Mouse (Mus musculus) Patski (cell line): ENCODE measurements at regions not wholly inside any gene's neighbourhood (a gene's known extent, or its start where the extent isn't known, plus 50 kb on each side); places are given as distances from the start of the nearest gene placed in this dataset.

Source experiments
- ATAC-seq: fragments of 100-300 bp; one replicate; pipeline ENCODE4 v1.8.0; 2021
- CTCF ChIA-PET: fragments of 350-600 bp; sonication (Branson Sonifier 250); formaldehyde crosslinking; loops from one replicate; lab custom pipeline; 2022; ENCODE audit warnings: inconsistent platforms; lab: Charles Lee
- POLR2A ChIA-PET: fragments of 350-600 bp; sonication (Branson Sonifier 250); formaldehyde crosslinking; loops from one replicate; lab custom pipeline; 2022; ENCODE audit warnings: antibody characterized with exemption, inconsistent platforms; lab: Charles Lee
- DNase-seq: peaks from one replicate; pipeline ENCODE4 v3.0.0-alpha.2; 2011; ENCODE audit warnings: low read depth, low spot score
- H3K27me3 ChIP-seq: fragments of 371-371 bp; one replicate; pipeline ENCODE4 v1.5.1; 2021
- CTCF ChIP-seq: fragments of 100-300 bp; IDR thresholded peaks from one replicate; pipeline ENCODE4 v1.5.1; 2021
- in situ Hi-C: fragments of 300-500 bp; cut with MboI; formaldehyde crosslinking; loops from 3 replicates; pipeline ENCODE4 v1.11.1; 2018; ENCODE audit warnings: low pct_unique_long_range_greater_than_20kb, mixed read lengths

- CTCF ChIA-PET = no interaction called here
- TF ChIP-seq CTCF = peak; percentile 44
- no peak for ATAC-seq
Observed at GRCm38 (mm10) chr6:121560852-121561251, 74.3 kb upstream of the A2m start.

GRCm38 (mm10) chr6:121560393-121560793 lies 74.8 kb upstream of the A2m start:
- POLR2A ChIA-PET = no interaction called here
- no peak for TF ChIP-seq CTCF
- in situ Hi-C loops = loop anchor here (25.0 kb wide), 1 partner anchor 827 kb away; no protein-coding TSS in a partner anchor
- H3K27me3 ChIP-seq = no peaks in the 10 kb centered on the region
- CTCF ChIA-PET = no interaction called here
- ATAC-seq (no peak), DNase-seq (no peak)

More at GRCm38 (mm10) chr6:121560852-121561251, 74.3 kb upstream of the A2m start:
- H3K27me3 ChIP-seq = no peaks in the 10 kb centered on the region
- no peak for DNase-seq
- in situ Hi-C loops = loop anchor here (25.0 kb wide), 1 partner anchor 826 kb away; no protein-coding TSS in a partner anchor
- POLR2A ChIA-PET = no interaction called here

GRCm38 (mm10) chr6:121556481-121556880 lies 78.7 kb upstream of the A2m start:
- TF ChIP-seq CTCF = peak; percentile 50
- H3K27me3 ChIP-seq = no peaks in the 10 kb centered on the region
- ChIA-PET POLR2A (no interaction called here), CTCF (no interaction called here)
- in situ Hi-C loops = loop anchor here (5.0 to 25.0 kb wide), 2 partner anchors 746 to 831 kb away; no protein-coding TSS in a partner anchor
- DNase-seq = no peak
- no peak for ATAC-seq

GRCm38 (mm10) chr6:121553501-121554132 lies 80.1 kb upstream of the Iqsec3 start:
- ATAC-seq (no peak), DNase-seq (no peak)
- CTCF ChIA-PET = no interaction called here
- TF ChIP-seq CTCF = no peak
- H3K27me3 ChIP-seq = peaks cover 3% of the 10 kb centered on the region
- in situ Hi-C loops = loop anchor here (25.0 kb wide), 1 partner anchor 834 kb away; no protein-coding TSS in a partner anchor
- POLR2A ChIA-PET = no interaction called here

GRCm38 (mm10) chr6:121533521-121533920 lies 60.0 kb upstream of the Iqsec3 start:
- ATAC-seq = no peak
- no peak for DNase-seq
- ChIA-PET POLR2A (no interaction called here), CTCF (no interaction called here)
- no peak for TF ChIP-seq CTCF
- in situ Hi-C loops = loop anchor here (5.0 kb wide), 2 partner anchors 196 to 261 kb away; no protein-coding TSS in a partner anchor
- H3K27me3 ChIP-seq = no peaks in the 10 kb centered on the region

GRCm38 (mm10) chr6:121532926-121533325 lies 59.4 kb upstream of the Iqsec3 start:
- DNase-seq (no peak), ATAC-seq (no peak)
- in situ Hi-C loops = loop anchor here (5.0 kb wide), 2 partner anchors 196 to 261 kb away; no protein-coding TSS in a partner anchor
- ChIA-PET POLR2A (no interaction called here), CTCF (no interaction called here)
- TF ChIP-seq CTCF = peak; percentile 78
- H3K27me3 ChIP-seq = no peaks in the 10 kb centered on the region

GRCm38 (mm10) chr6:121531825-121532389 lies 58.4 kb upstream of the Iqsec3 start:
- ChIA-PET POLR2A (no interaction called here), CTCF (no interaction called here)
- in situ Hi-C loops = loop anchor here (5.0 kb wide), 2 partner anchors 195 to 260 kb away; no protein-coding TSS in a partner anchor
- H3K27me3 ChIP-seq = no peaks in the 10 kb centered on the region
- no peak for TF ChIP-seq CTCF
- DNase-seq = no peak
- no peak for ATAC-seq

GRCm38 (mm10) chr6:121527281-121527680 lies 53.8 kb upstream of the Iqsec3 start:
- in situ Hi-C loops = no loop called here
- TF ChIP-seq CTCF = no peak

GRCm38 (mm10) chr6:121526121-121526520 lies 52.6 kb upstream of the Iqsec3 start:
- no peaks in the 10 kb centered on the region for H3K27me3 ChIP-seq
- in situ Hi-C loops = no loop called here
- no peak for TF ChIP-seq CTCF
- DNase-seq (no peak), ATAC-seq (no peak)
- CTCF ChIA-PET = no interaction called here
- POLR2A ChIA-PET = no interaction called here

More at GRCm38 (mm10) chr6:121527281-121527680, 53.8 kb upstream of the Iqsec3 start:
- H3K27me3 ChIP-seq = no peaks in the 10 kb centered on the region
- POLR2A ChIA-PET = no interaction called here
- CTCF ChIA-PET = no interaction called here
- ATAC-seq (no peak), DNase-seq (no peak)

- ChIA-PET CTCF (no interaction called here), POLR2A (no interaction called here)
- in situ Hi-C loops = no loop called here
- ATAC-seq (no peak), DNase-seq (no peak)
- H3K27me3 ChIP-seq = no peaks in the 10 kb centered on the region
- no peak for TF ChIP-seq CTCF
Observed at GRCm38 (mm10) chr6:121524613-121524970, 51.1 kb upstream of the Iqsec3 start.

- no peak for DNase-seq
- no peaks in the 10 kb centered on the region for H3K27me3 ChIP-seq
- TF ChIP-seq CTCF = no peak
- ChIA-PET CTCF (no interaction called here), POLR2A (no interaction called here)
- ATAC-seq = no peak
- in situ Hi-C loops = no loop called here
Observed at GRCm38 (mm10) chr6:121523882-121524612, 50.6 kb upstream of the Iqsec3 start.
